ENCODE assay signal across 8 mouse cellular contexts in genomic region chr4:145213999-145214785, GRCm38 (mm10). TPM values are rescaled to one million over a fixed set of nuclear protein-coding genes. Genes with fewer than 3 reads are reported as not detected.
A peak's percentile ranks its signal among the peaks of the same experiment; 100 is the strongest.
DNase-seq lines count a peak whose midpoint lies in the region; ATAC-seq lines count a peak whose summit lies in the region.

No protein-coding gene starts in this region.

- DNase-seq in WW6 (ENCODE audit: low read depth, low spot score) = peak; percentile 86
- peak; percentile 98 for DNase-seq in gastrocnemius, postnatal 10 days
- DNase-seq in induced T-regulatory cell, adult 2 months (ENCODE audit: low read depth) = peak; percentile 92
- DNase-seq in left cerebral cortex, adult 8-10 months (ENCODE audit: low spot score in 2 of 2) = peak; percentile 70 to 94
- peak; percentile 91 for DNase-seq in right cerebral cortex, adult 2 months (ENCODE audit: low spot score in 2 of 2)
- peak; percentile 94 for DNase-seq in urinary bladder, postnatal 14 days (ENCODE audit: low spot score)

- ATAC-seq in common myeloid progenitor, adult 5-6 weeks (replicated peaks; ENCODE audit: low read depth, poor library complexity, severe bottlenecking) = peak; percentile 79
- ATAC-seq in megakaryocyte, adult 5-6 weeks (ENCODE audit: poor library complexity, severe bottlenecking) = peak; percentile 86

RNA-seq across cellular contexts. Expression of gene Vps13d, which starts 19.4 kb away (rescaled TPM):
- total RNA-seq in common myeloid progenitor, adult 5-6 weeks (2017) = 26.6 and 41.7 TPM in 2 replicates
- 10 to 100 TPM; 26.3 to 27.2 TPM for total RNA-seq in gastrocnemius, postnatal 10 days (2021)
- total RNA-seq in left cerebral cortex, adult 8-10 months (2022) = 10 to 100 TPM; 57.5 to 69.7 (median 65.1) TPM
- total RNA-seq in megakaryocyte, adult 5-6 weeks (2015) = 22.2 and 24.0 TPM in 2 replicates
- total RNA-seq in megakaryocyte, adult 5-6 weeks (2017) = 40.0 and 59.4 TPM in 2 replicates

RNA-seq across cellular contexts. Expression of gene Tnfrsf1b, which starts 32.5 kb away (rescaled TPM):
- total RNA-seq in common myeloid progenitor, adult 5-6 weeks (2017) = 17.1 and 20.1 TPM in 2 replicates
- 1 to 10 TPM; 4.4 to 5.8 TPM for total RNA-seq in gastrocnemius, postnatal 10 days (2021)
- 1 to 10 TPM; 2.5 to 4.4 (median 3.9) TPM for total RNA-seq in left cerebral cortex, adult 8-10 months (2022)
- total RNA-seq in megakaryocyte, adult 5-6 weeks (2015) = 107 and 112 TPM in 2 replicates
- 113 and 122 TPM in 2 replicates for total RNA-seq in megakaryocyte, adult 5-6 weeks (2017)

Comparison
In these comparisons a context has a peak if more than half of its experiments do, and no peak if none do; other contexts are left out.
1. Peak in every context shown above with its lines: DNase-seq and ATAC-seq.